Mouse (Mus musculus) intestine, embryonic 14.5 days (tissue): ENCODE data around the gene Kif17. TPM values are rescaled to one million over a fixed set of nuclear protein-coding genes. Genes with fewer than 3 reads are reported as not detected.

ENCODE experiments used
- ATAC-seq: fragments of 200-750 bp; cut with Nextera tagmentation; replicated peaks from 2 replicates; pipeline ENCODE4 v1.8.0; 2017; ENCODE audit warnings: low read depth, moderate number of reproducible peaks, moderate TSS enrichment, moderate library complexity; ENCODE audit not compliant: low FRiP score, low TSS enrichment
- DNase-seq: peaks from one replicate; pipeline ENCODE4 v3.0.0-alpha.2; 2018; ENCODE audit warnings: low spot score
- H3K27ac ChIP-seq: fragments of 300-500 bp; sonication (generic); 2 replicates; pipeline ENCODE4 v1.5.1; 2014; ENCODE audit warnings: low read depth, mild to moderate bottlenecking, control low read depth
- H3K27me3 ChIP-seq: fragments of 300-500 bp; sonication (generic); replicated peaks from 2 replicates; pipeline ENCODE4 v1.6.1; 2014; ENCODE audit warnings: low read length, control low read depth; ENCODE audit not compliant: control insufficient read depth, insufficient read depth
- H3K36me3 ChIP-seq: fragments of 300-500 bp; sonication (generic); 2 replicates; pipeline ENCODE4 v1.6.1; 2014; ENCODE audit warnings: low read length, control low read depth; ENCODE audit not compliant: control insufficient read depth, insufficient read depth
- H3K4me1 ChIP-seq: fragments of 300-500 bp; sonication (generic); replicated peaks from 2 replicates; pipeline ENCODE4 v1.6.1; 2014; ENCODE audit warnings: low read length, control low read depth, mixed read lengths; ENCODE audit not compliant: control insufficient read depth, insufficient read depth
- H3K4me2 ChIP-seq: fragments of 300-500 bp; sonication (generic); 2 replicates; pipeline ENCODE4 v1.6.1; 2014; ENCODE audit warnings: low read length
- H3K4me3 ChIP-seq: fragments of 300-500 bp; sonication (generic); 2 replicates; pipeline ENCODE4 v1.5.1; 2014; ENCODE audit warnings: low read depth, low read length, control low read depth, mixed read lengths
- H3K9ac ChIP-seq: fragments of 300-500 bp; sonication (generic); 2 replicates; pipeline ENCODE4 v1.6.1; 2014; ENCODE audit warnings: mild to moderate bottlenecking, low read length
- H3K9me3 ChIP-seq: fragments of 300-500 bp; sonication (generic); 2 replicates; pipeline ENCODE4 v1.6.1; 2016; ENCODE audit warnings: low read length, control low read depth; ENCODE audit not compliant: control insufficient read depth
- WGBS: fragments of 180-500 bp; shearing (Covaris S2); extraction: QIAGEN DNeasy Blood & Tissue Kit; methylation state at CpG from one replicate; pipeline ENCODE4 v1.1.7; 2014; 5-methylcytosine and 5-hydroxymethylcytosine counted together
- polyA plus RNA-seq: library from polyadenylated mRNA; unstranded; fragments of >200 nt; fragmentation: Nextera tagmentation; extraction: Ambion mirVana; gene quantifications from 2 replicates; pipeline ENCODE4 v1.2.1, GENCODE M21; 2014

Gene Kif17
- 0.69 and 1.0 TPM in 2 replicates for polyA plus RNA-seq

GRCm38 (mm10) chr4:138250088-138250960 lies at the start of gene Kif17, which contains the start of gene Sh2d5:
Gene Kif17 (plus strand): TSS chr4:138250435.
Gene Sh2d5 (plus strand): TSS chr4:138250403.
- DNase-seq (peak; percentile 85), ATAC-seq (peak; percentile 87)
- Histone ChIP-seq H3K27ac (no peak within 1 kb of the TSS), H3K36me3 (peaks cover 11% of the 10 kb centered on the region), H3K4me2 (peak within 1 kb of the TSS; percentile 100), H3K9ac (0 out of 2 replicates have a peak within 1 kb of the TSS, but pooled peaks have one; percentile 10), H3K4me3 (peak within 1 kb of the TSS; percentile 47), H3K27me3 (peaks cover 14% of the 10 kb centered on the region; the same call in 1 of the 2 replicates), H3K4me1 (peaks cover 25% of the 10 kb centered on the region), H3K9me3 (no peaks in the 10 kb centered on the region)
- under 1% methylated on average over 72 of the region's 74 CpGs for WGBS

- ATAC-seq (no peak), DNase-seq (no peak)
- Histone ChIP-seq H3K27me3 (no peaks in the 10 kb centered on the region), H3K4me1 (no peaks in the 10 kb centered on the region), H3K4me3 (no peak overlapping the region), H3K27ac (no peak overlapping the region), H3K36me3 (peaks cover 96% of the 10 kb centered on the region), H3K4me2 (no peak overlapping the region), H3K9ac (no peak overlapping the region), H3K9me3 (no peaks in the 10 kb centered on the region)
- WGBS: 94% methylated on average over 3 of the region's 3 CpGs
Observed at GRCm38 (mm10) chr4:138200769-138201168, 49.5 kb upstream of the Kif17 start.

- no peaks in the 10 kb centered on the region for H3K27me3 ChIP-seq
- DNase-seq (no peak), ATAC-seq (no peak)
- no peak overlapping the region for H3K4me2 ChIP-seq
- no peak overlapping the region for H3K4me3 ChIP-seq
- no peak overlapping the region for H3K9ac ChIP-seq
- H3K9me3 ChIP-seq: no peaks in the 10 kb centered on the region
- WGBS: 49% methylated on average over 9 of the region's 9 CpGs
- peaks cover 95% of the 10 kb centered on the region for H3K36me3 ChIP-seq
- no peak overlapping the region for H3K27ac ChIP-seq
- no peaks in the 10 kb centered on the region for H3K4me1 ChIP-seq
Observed at GRCm38 (mm10) chr4:138201696-138202095, 48.5 kb upstream of the Kif17 start.

GRCm38 (mm10) chr4:138210116-138210515 lies 40.1 kb upstream of the Kif17 start:
- Histone ChIP-seq H3K9ac (no peak overlapping the region), H3K9me3 (no peaks in the 10 kb centered on the region), H3K27me3 (no peaks in the 10 kb centered on the region), H3K4me2 (no peak overlapping the region), H3K27ac (no peak overlapping the region), H3K36me3 (peaks cover 48% of the 10 kb centered on the region), H3K4me3 (no peak overlapping the region), H3K4me1 (no peaks in the 10 kb centered on the region)
- WGBS: 88% methylated on average over 5 of the region's 5 CpGs
- DNase-seq: no peak
- no peak for ATAC-seq

- H3K36me3 ChIP-seq: peaks cover 14% of the 10 kb centered on the region
- H3K27me3 ChIP-seq: no peaks in the 10 kb centered on the region
- no peak overlapping the region for H3K4me2 ChIP-seq
- 62% methylated on average over 3 of the region's 3 CpGs for WGBS
- H3K4me3 ChIP-seq: no peak overlapping the region
- no peak overlapping the region for H3K9ac ChIP-seq
- ATAC-seq (no peak), DNase-seq (no peak)
- H3K27ac ChIP-seq: no peak overlapping the region
- H3K4me1 ChIP-seq: peaks cover 18% of the 10 kb centered on the region
- H3K9me3 ChIP-seq: no peaks in the 10 kb centered on the region
Observed at GRCm38 (mm10) chr4:138213861-138214260, 36.4 kb upstream of the Kif17 start.

- H3K9me3 ChIP-seq: no peaks in the 10 kb centered on the region
- peaks cover 25% of the 10 kb centered on the region for H3K4me1 ChIP-seq
- WGBS: 42% methylated on average over 13 of the region's 13 CpGs
- H3K27me3 ChIP-seq: no peaks in the 10 kb centered on the region
- ATAC-seq (no peak), DNase-seq (no peak)
- H3K27ac ChIP-seq: peak overlapping the region; percentile 99
- peak overlapping the region; percentile 98 for H3K4me3 ChIP-seq
- H3K9ac ChIP-seq: peak overlapping the region; percentile 98
- H3K36me3 ChIP-seq: no peaks in the 10 kb centered on the region
- H3K4me2 ChIP-seq: peak overlapping the region; percentile 68
Observed at GRCm38 (mm10) chr4:138215671-138216199, 34.5 kb upstream of the Kif17 start.

- peak within 1 kb of the TSS; percentile 98 for H3K4me3 ChIP-seq
- no peaks in the 10 kb centered on the region for H3K9me3 ChIP-seq
- no peaks in the 10 kb centered on the region for H3K36me3 ChIP-seq
- WGBS: under 1% methylated on average over 61 of the region's 84 CpGs
- H3K27ac ChIP-seq: peak within 1 kb of the TSS; percentile 99
- ATAC-seq (peak; percentile 71), DNase-seq (peak; percentile 91)
- no peaks in the 10 kb centered on the region for H3K27me3 ChIP-seq
- H3K4me2 ChIP-seq: peak within 1 kb of the TSS; percentile 68
- H3K4me1 ChIP-seq: peaks cover 25% of the 10 kb centered on the region
- peak within 1 kb of the TSS; percentile 98 for H3K9ac ChIP-seq
Observed at GRCm38 (mm10) chr4:138216200-138216890, 33.9 kb upstream of the Kif17 start, which contains the start of gene Hp1bp3. Gene Hp1bp3 (plus strand): TSS chr4:138216296.

GRCm38 (mm10) chr4:138216891-138217392 lies 33.3 kb upstream of the Kif17 start:
- Histone ChIP-seq H3K27me3 (no peaks in the 10 kb centered on the region), H3K36me3 (peaks cover 2% of the 10 kb centered on the region), H3K4me1 (peaks cover 25% of the 10 kb centered on the region), H3K9ac (peak overlapping the region; percentile 98), H3K9me3 (no peaks in the 10 kb centered on the region), H3K4me3 (peak overlapping the region; percentile 98), H3K4me2 (peak overlapping the region; percentile 68), H3K27ac (peak overlapping the region; percentile 99)
- DNase-seq: peak; percentile 99
- peak; percentile 94 for ATAC-seq
- under 1% methylated on average over 68 of the region's 68 CpGs for WGBS
